Mouse (Mus musculus) lung, embryonic 16.5 days (tissue): Measurements from ENCODE around the gene Smpd2. TPM values are rescaled to one million over a fixed set of nuclear protein-coding genes. Genes with fewer than 3 reads are reported as not detected.

Source experiments
- ATAC-seq: fragments of 200-750 bp; cut with Nextera tagmentation; 2 replicates; pipeline ENCODE4 v1.8.0; 2017; ENCODE audit warnings: low read depth, mild to moderate bottlenecking, moderate library complexity
- H3K27ac ChIP-seq: fragments of 300-500 bp; sonication (generic); 2 replicates; pipeline ENCODE4 v1.5.1; 2014; ENCODE audit warnings: mild to moderate bottlenecking, control low read depth, low read length
- H3K27me3 ChIP-seq: fragments of 300-500 bp; sonication (generic); 2 replicates; pipeline ENCODE4 v1.6.1; 2014; ENCODE audit warnings: low read depth, low read length, mixed read lengths; ENCODE audit not compliant: control insufficient read depth, insufficient read depth
- H3K36me3 ChIP-seq: fragments of 300-500 bp; sonication (generic); 2 replicates; pipeline ENCODE4 v1.6.1; 2014; ENCODE audit warnings: low read length; ENCODE audit not compliant: control insufficient read depth, insufficient read depth
- H3K4me1 ChIP-seq: fragments of 300-500 bp; sonication (generic); replicated peaks from 2 replicates; pipeline ENCODE4 v1.6.1; 2014; ENCODE audit warnings: low read length, mixed read lengths; ENCODE audit not compliant: control insufficient read depth, insufficient read depth
- H3K4me2 ChIP-seq: fragments of 300-500 bp; sonication (generic); 2 replicates; pipeline ENCODE4 v1.6.1; 2014; ENCODE audit warnings: low read depth, low read length, control low read depth
- H3K4me3 ChIP-seq: fragments of 300-500 bp; sonication (generic); 2 replicates; pipeline ENCODE4 v1.5.1; 2014; ENCODE audit warnings: mild to moderate bottlenecking, low read length, control low read depth
- H3K9ac ChIP-seq: fragments of 300-500 bp; sonication (generic); 2 replicates; pipeline ENCODE4 v1.6.1; 2014; ENCODE audit warnings: low read length, control low read depth
- H3K9me3 ChIP-seq: fragments of 300-500 bp; sonication (generic); 2 replicates; pipeline ENCODE4 v1.6.1; 2016; ENCODE audit warnings: low read length; ENCODE audit not compliant: control insufficient read depth
- WGBS: fragments of 180-500 bp; shearing (Covaris S2); extraction: QIAGEN DNeasy Blood & Tissue Kit; methylation state at CpG from one replicate; pipeline ENCODE4 v1.1.7; 2014; 5-methylcytosine and 5-hydroxymethylcytosine counted together
- polyA plus RNA-seq: library from polyadenylated mRNA; unstranded; fragments of >200 nt; fragmentation: Nextera tagmentation; extraction: Ambion mirVana; gene quantifications from 2 replicates; pipeline ENCODE4 v1.2.1, GENCODE M21; 2015

Gene Smpd2
- polyA plus RNA-seq, 1 experiment from 2014 or later = 71.4 TPM

- Histone ChIP-seq H3K4me3 (no peak overlapping the region), H3K27ac (no peak overlapping the region), H3K4me2 (no peak overlapping the region), H3K36me3 (peaks cover 9% of the 10 kb centered on the region; the same call in 1 of the 2 replicates), H3K9ac (no peak overlapping the region), H3K27me3 (no peaks in the 10 kb centered on the region), H3K9me3 (no peaks in the 10 kb centered on the region), H3K4me1 (peaks cover 17% of the 10 kb centered on the region)
- WGBS = 74% methylated on average over 3 of the region's 3 CpGs
- ATAC-seq = no peak
Observed at GRCm38 (mm10) chr10:41470693-41471092, 19.5 kb downstream of the Smpd2 start.

- peaks cover 13% of the 10 kb centered on the region for H3K36me3 ChIP-seq
- H3K27me3 ChIP-seq = no peaks in the 10 kb centered on the region
- H3K4me1 ChIP-seq = no peaks in the 10 kb centered on the region
- no peak for ATAC-seq
- 49% methylated on average over 6 of the region's 6 CpGs for WGBS
- no peak overlapping the region for H3K9ac ChIP-seq
- H3K9me3 ChIP-seq = no peaks in the 10 kb centered on the region
- H3K27ac ChIP-seq = no peak overlapping the region
- no peak overlapping the region for H3K4me3 ChIP-seq
- H3K4me2 ChIP-seq = no peak overlapping the region
Observed at GRCm38 (mm10) chr10:41467325-41467724, 22.8 kb downstream of the Smpd2 start.

DNA sequence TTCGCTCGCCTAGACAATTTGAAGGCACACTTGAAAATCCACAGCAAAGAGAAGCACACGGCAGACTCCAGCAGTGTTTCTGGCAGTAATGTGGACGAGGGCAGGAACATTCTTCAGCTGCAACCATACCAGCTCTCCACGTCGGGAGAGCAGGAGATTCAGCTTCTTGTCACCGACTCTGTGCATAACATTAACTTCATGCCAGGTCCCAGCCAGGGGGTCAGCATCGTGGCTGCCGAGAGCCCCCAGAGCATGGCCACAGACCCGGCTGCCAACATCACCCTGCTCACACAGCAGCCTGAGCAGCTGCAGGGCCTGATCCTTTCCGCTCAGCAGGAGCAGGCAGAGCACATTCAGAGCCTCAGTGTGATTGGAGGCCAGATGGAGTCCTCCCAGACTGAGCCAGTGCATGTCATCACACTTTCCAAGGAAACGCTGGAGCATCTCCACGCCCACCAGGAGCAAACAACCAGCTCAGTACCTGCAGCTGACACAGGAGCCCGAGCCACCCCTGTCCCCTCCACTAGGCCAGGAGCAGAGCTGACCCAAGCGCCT is 25.7 kb downstream of the Smpd2 start:
- no peak overlapping the region for H3K4me3 ChIP-seq
- H3K36me3 ChIP-seq = peaks cover 13% of the 10 kb centered on the region
- H3K27me3 ChIP-seq = no peaks in the 10 kb centered on the region
- no peak for ATAC-seq
- H3K27ac ChIP-seq = no peak overlapping the region
- H3K9me3 ChIP-seq = no peaks in the 10 kb centered on the region
- no peak overlapping the region for H3K9ac ChIP-seq
- no peaks in the 10 kb centered on the region for H3K4me1 ChIP-seq
- WGBS = 59% methylated on average over 15 of the region's 15 CpGs
- H3K4me2 ChIP-seq = no peak overlapping the region

- H3K4me1 ChIP-seq = no peaks in the 10 kb centered on the region
- no peak overlapping the region for H3K4me3 ChIP-seq
- no peaks in the 10 kb centered on the region for H3K9me3 ChIP-seq
- no peak for ATAC-seq
- H3K27me3 ChIP-seq = no peaks in the 10 kb centered on the region
- H3K9ac ChIP-seq = no peak overlapping the region
- 84% methylated on average over 3 of the region's 3 CpGs for WGBS
- H3K36me3 ChIP-seq = peaks cover 13% of the 10 kb centered on the region
- H3K27ac ChIP-seq = no peak overlapping the region
- no peak overlapping the region for H3K4me2 ChIP-seq
Observed at GRCm38 (mm10) chr10:41461057-41461722, 29.0 kb downstream of the Smpd2 start.

GRCm38 (mm10) chr10:41460501-41460900 is 29.7 kb downstream of the Smpd2 start:
- WGBS = 12% methylated on average over 2 of the region's 2 CpGs
- H3K4me2 ChIP-seq = no peak overlapping the region
- no peak overlapping the region for H3K27ac ChIP-seq
- H3K9me3 ChIP-seq = no peaks in the 10 kb centered on the region
- H3K4me1 ChIP-seq = no peaks in the 10 kb centered on the region
- H3K36me3 ChIP-seq = peaks cover 10% of the 10 kb centered on the region
- no peak overlapping the region for H3K4me3 ChIP-seq
- ATAC-seq = no peak
- no peaks in the 10 kb centered on the region for H3K27me3 ChIP-seq
- H3K9ac ChIP-seq = no peak overlapping the region

DNA sequence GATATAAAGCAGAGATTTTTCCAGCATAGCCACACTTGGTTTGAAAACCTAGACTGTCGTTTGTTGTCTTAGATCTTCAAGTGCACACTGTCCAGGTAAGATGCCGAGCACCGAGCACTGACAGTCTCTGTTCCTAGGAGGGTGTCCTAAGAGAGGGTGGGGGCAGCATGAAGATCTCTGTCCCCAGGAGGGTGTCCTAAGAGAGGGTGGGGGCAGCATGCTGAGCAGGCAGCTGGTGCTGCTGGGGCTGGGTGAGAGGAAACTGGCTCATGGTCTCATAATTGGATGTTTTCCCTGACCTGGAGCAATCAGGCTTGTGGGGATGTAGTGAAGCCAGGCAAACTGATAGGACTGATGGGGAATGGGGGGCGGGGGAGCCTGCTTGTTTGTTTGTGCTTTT is 30.2 kb downstream of the Smpd2 start:
- Histone ChIP-seq H3K36me3 (peaks cover 12% of the 10 kb centered on the region), H3K27me3 (no peaks in the 10 kb centered on the region), H3K4me2 (no peak overlapping the region), H3K27ac (no peak overlapping the region), H3K4me3 (no peak overlapping the region), H3K9ac (no peak overlapping the region), H3K9me3 (no peaks in the 10 kb centered on the region), H3K4me1 (no peaks in the 10 kb centered on the region)
- ATAC-seq = no peak
- WGBS = 77% methylated on average over 4 of the region's 4 CpGs

DNA sequence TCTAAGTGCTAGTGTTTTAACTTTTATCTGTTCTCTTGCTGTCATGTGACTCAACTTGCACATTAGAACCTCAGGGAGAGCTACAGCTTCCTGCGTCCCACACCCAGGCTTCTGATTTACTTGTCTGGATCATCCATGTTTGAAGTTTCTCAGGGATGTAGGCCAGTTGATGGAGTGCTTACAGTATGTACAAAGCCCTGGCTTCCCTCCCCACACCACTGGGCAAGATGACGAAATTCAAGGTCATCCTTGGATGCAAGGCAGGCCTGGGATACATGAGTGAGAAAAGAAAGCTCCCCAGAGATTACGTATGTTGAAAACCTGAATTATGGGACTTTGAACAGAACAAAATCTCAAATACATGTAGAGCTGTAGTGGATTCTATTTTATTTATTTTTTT is 37.4 kb downstream of the Smpd2 start:
- 80% methylated on average over 3 of the region's 3 CpGs for WGBS
- no peak overlapping the region for H3K4me3 ChIP-seq
- H3K9ac ChIP-seq = no peak overlapping the region
- no peaks in the 10 kb centered on the region for H3K9me3 ChIP-seq
- ATAC-seq = no peak
- H3K27me3 ChIP-seq = no peaks in the 10 kb centered on the region
- peaks cover 7% of the 10 kb centered on the region; the same call in 1 of the 2 replicates for H3K4me1 ChIP-seq
- no peak overlapping the region for H3K27ac ChIP-seq
- no peak overlapping the region for H3K4me2 ChIP-seq
- H3K36me3 ChIP-seq = peaks cover 13% of the 10 kb centered on the region

- Histone ChIP-seq H3K9me3 (no peaks in the 10 kb centered on the region), H3K9ac (no peak overlapping the region), H3K27me3 (no peaks in the 10 kb centered on the region), H3K4me1 (peaks cover 7% of the 10 kb centered on the region; the same call in 1 of the 2 replicates), H3K4me3 (no peak overlapping the region), H3K4me2 (no peak overlapping the region), H3K36me3 (peaks cover 10% of the 10 kb centered on the region), H3K27ac (no peak overlapping the region)
- 91% methylated on average over 9 of the region's 9 CpGs for WGBS
- no peak for ATAC-seq
Observed at GRCm38 (mm10) chr10:41451656-41452055, 38.5 kb downstream of the Smpd2 start.

- Histone ChIP-seq H3K27me3 (no peaks in the 10 kb centered on the region), H3K9me3 (no peaks in the 10 kb centered on the region), H3K27ac (peak overlapping the region; percentile 63; the same call in 1 of the 2 replicates), H3K9ac (peak overlapping the region; percentile 89), H3K36me3 (peaks cover 10% of the 10 kb centered on the region), H3K4me2 (peak overlapping the region; percentile 56), H3K4me3 (peak overlapping the region; percentile 84), H3K4me1 (peaks cover 7% of the 10 kb centered on the region; the same call in 1 of the 2 replicates)
- 44% methylated on average over 18 of the region's 18 CpGs for WGBS
- peak; percentile 12; the same call in 1 of the 2 replicates for ATAC-seq
Observed at GRCm38 (mm10) chr10:41450780-41451522, 39.2 kb downstream of the Smpd2 start.
